Mouse (Mus musculus) brown adipose tissue, adult 24 weeks (tissue): ENCODE data around the gene Creb3l4. TPM values are rescaled to one million over a fixed set of nuclear protein-coding genes. Genes with fewer than 3 reads are reported as not detected.

Experiments used
- H3K27ac ChIP-seq: fragments of 200-500 bp; replicated peaks from 2 replicates; pipeline ENCODE4 v1.5.1; 2012; ENCODE audit warnings: low read depth, mild to moderate bottlenecking, low read length
- H3K4me1 ChIP-seq: fragments of 200-500 bp; 2 replicates; pipeline ENCODE4 v1.6.1; 2012; ENCODE audit warnings: low read length, mixed read lengths; ENCODE audit not compliant: control insufficient read depth, insufficient read depth, insufficient read length
- H3K4me3 ChIP-seq: fragments of 200-500 bp; 2 replicates; pipeline ENCODE4 v1.5.1; 2012; ENCODE audit warnings: low read depth, mild to moderate bottlenecking, low read length, moderate library complexity; ENCODE audit not compliant: insufficient read depth
- polyA plus RNA-seq: library from polyadenylated mRNA; stranded (reverse); fragments of >200 nt; gene quantifications from 2 replicates; pipeline ENCODE4 v1.2.4, GENCODE M21; 2012; ENCODE audit not compliant: missing spikeins, insufficient read depth, insufficient read length

Gene Creb3l4
- polyA plus RNA-seq, 1 experiment = not detected

DNA sequence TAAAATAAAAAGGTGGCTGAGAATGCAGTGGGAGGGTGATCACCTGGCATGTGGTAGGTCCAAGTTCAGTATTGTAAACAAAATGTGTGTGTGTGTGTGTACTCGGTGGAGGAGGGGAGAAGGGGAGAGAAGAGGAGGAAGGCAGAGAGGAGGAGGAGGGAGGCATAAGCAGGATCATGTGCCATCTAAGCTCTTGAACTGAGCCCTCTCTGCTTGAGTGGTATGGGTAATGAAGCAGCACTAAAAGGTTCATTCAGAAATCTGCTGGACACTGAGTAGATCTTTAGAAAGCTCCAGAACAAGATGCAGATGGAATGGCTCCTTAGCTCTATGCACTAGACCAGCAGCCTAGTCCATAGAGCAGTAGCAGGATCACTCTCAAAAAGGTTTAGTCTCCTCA lies 40.4 kb downstream of the Creb3l4 start:
- no peaks in the 10 kb centered on the region for H3K4me1 ChIP-seq
- no peak overlapping the region for H3K4me3 ChIP-seq
- H3K27ac ChIP-seq = no peak overlapping the region

DNA sequence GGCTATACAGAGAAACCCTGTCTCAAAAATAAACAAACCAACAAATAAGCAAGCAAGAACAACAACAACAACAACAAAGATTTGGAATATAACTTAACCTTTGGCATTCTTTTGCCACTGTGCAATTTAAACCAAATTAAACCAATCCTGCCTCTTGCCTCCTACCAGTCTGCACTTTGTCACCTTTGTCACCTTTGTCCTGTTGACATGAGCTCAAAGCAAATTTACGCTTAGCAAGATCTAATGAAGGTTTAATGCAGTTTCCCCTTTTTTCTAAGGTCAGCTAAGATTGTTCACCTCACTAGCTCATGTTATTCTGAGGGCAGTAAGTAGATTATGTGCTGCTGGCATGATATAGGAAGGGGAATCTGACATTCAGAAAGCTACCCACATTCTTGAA lies 45.8 kb downstream of the Creb3l4 start:
- no peak overlapping the region for H3K27ac ChIP-seq
- H3K4me1 ChIP-seq = no peaks in the 10 kb centered on the region
- no peak overlapping the region for H3K4me3 ChIP-seq

- Histone ChIP-seq H3K27ac (no peak overlapping the region), H3K4me3 (no peak overlapping the region), H3K4me1 (no peaks in the 10 kb centered on the region)
Observed at GRCm38 (mm10) chr3:90195644-90196043, 47.7 kb downstream of the Creb3l4 start.

DNA sequence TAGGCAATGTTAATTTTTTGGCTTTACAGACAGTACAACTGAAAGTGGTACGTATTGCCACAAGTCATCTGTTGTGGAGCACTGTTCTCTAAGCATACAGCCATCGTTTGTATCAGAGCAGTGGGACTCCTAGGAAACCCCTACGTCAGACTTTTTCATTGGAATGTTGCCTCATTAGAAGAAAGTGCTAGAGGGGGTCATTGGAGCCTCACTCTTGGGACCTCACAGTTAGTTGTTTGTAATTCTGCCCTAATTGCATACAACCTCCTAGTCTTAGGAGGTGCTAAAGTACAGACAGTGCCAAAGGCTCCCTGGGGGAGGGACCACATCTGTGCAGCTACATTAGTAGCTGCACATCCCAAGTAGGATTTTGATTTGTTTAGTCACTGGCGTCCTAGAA lies 48.6 kb downstream of the Creb3l4 start:
- H3K4me1 ChIP-seq = no peaks in the 10 kb centered on the region
- no peak overlapping the region for H3K4me3 ChIP-seq
- no peak overlapping the region for H3K27ac ChIP-seq

DNA sequence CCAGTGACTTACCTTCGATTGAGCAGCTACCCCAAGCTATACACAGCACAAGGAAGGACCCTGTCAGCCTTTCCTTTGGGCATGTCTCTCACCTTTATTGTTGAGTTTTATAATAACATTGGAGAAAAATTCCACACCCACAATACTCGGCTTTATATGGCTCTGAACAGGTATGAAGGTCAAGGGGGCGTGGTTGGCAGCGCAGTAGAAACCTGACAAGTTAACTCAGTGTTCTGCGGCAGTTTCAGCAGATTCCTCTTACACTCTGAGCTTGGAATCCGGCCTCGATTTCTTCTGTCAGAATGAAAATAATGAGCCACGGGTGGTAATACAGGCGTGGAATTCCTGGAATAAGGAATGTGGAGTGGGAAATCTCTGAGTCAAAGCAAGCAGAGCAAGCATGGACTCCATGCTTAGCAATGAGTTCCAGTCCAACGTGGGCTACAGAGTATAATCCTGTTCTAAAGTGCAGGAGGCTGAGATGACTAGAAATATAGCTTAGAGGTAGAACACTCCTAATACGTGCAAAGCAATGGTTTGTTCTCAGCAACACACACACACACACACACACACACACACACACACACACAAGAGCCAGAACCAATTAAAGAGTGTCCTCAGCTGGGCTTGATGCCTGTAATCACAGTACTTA lies 52.3 kb downstream of the Creb3l4 start:
- H3K27ac ChIP-seq = no peak overlapping the region
- H3K4me1 ChIP-seq = no peaks in the 10 kb centered on the region
- H3K4me3 ChIP-seq = no peak overlapping the region

Other genes with a start within 250 kb of the Creb3l4 start
- gene Hax1, start 244.7 kb downstream of the Creb3l4 start, polyA plus RNA-seq = 79.2 and 79.9 TPM in 2 replicates
- gene 4933434E20Rik, start 191.9 kb downstream of the Creb3l4 start, polyA plus RNA-seq = 62.5 and 63.0 TPM in 2 replicates
- 43.1 and 61.4 TPM in 2 replicates for gene Ubap2l, start 190.9 kb downstream of the Creb3l4 start, polyA plus RNA-seq
- 96.4 and 103 TPM in 2 replicates for gene Tpm3, start 170.9 kb downstream of the Creb3l4 start, polyA plus RNA-seq
- gene Nup210l, start 139.4 kb downstream of the Creb3l4 start, polyA plus RNA-seq = 0.20 TPM in 1 of 2 replicates, not detected in the other
- gene Rps27, start 29.9 kb downstream of the Creb3l4 start, polyA plus RNA-seq = 67.2 and 808 TPM in 2 replicates
- 11.5 and 16.6 TPM in 2 replicates for gene Rab13, start 29.8 kb downstream of the Creb3l4 start, polyA plus RNA-seq
- gene Jtb, start 11.9 kb downstream of the Creb3l4 start, polyA plus RNA-seq = 68.2 and 97.4 TPM in 2 replicates
- 46.7 and 53.9 TPM in 2 replicates for gene Slc39a1, start 4.7 kb upstream of the Creb3l4 start, polyA plus RNA-seq
- gene Crtc2, start 10.7 kb upstream of the Creb3l4 start, polyA plus RNA-seq = 20.0 and 25.7 TPM in 2 replicates
- gene Dennd4b, start 21.7 kb upstream of the Creb3l4 start, polyA plus RNA-seq = 2.2 and 3.7 TPM in 2 replicates
- 14.7 and 22.0 TPM in 2 replicates for gene Gatad2b, start 49.7 kb upstream of the Creb3l4 start, polyA plus RNA-seq
- gene Slc27a3, start 146.4 kb upstream of the Creb3l4 start, polyA plus RNA-seq = 0.52 and 2.1 TPM in 2 replicates
- gene Ints3, start 190.1 kb upstream of the Creb3l4 start, polyA plus RNA-seq = 12.6 and 13.2 TPM in 2 replicates
- gene Npr1, start 222.4 kb upstream of the Creb3l4 start, polyA plus RNA-seq = 18.0 and 27.9 TPM in 2 replicates
- gene Ilf2, start 232.6 kb upstream of the Creb3l4 start, polyA plus RNA-seq = 30.2 and 30.6 TPM in 2 replicates
- 55.5 and 71.6 TPM in 2 replicates for gene Snapin, start 247.5 kb upstream of the Creb3l4 start, polyA plus RNA-seq